Mouse (Mus musculus) adrenal gland, postnatal 10 days (tissue): ENCODE results near the gene Fam71b. TPM values are rescaled to one million over a fixed set of nuclear protein-coding genes. Genes with fewer than 3 reads are reported as not detected.
A peak's percentile ranks its signal among the peaks of the same experiment; 100 is the strongest.
"Not testable (repeated sequence)": the region's sequence is repeated elsewhere in the genome, so short reads cannot be mapped to it uniquely, and the experiment has no call there.

Experiments used
- DNase-seq: peaks from one replicate; pipeline ENCODE4 v3.0.0; 2021; ENCODE audit warnings: mixed read lengths
- total RNA-seq, 2 experiments: library from RNA; stranded (reverse); gene quantifications; 2 replicates each; pipeline ENCODE4 v1.2.3; 2021

The Fam71b gene
- total RNA-seq, 2 experiments from 2014 or later = not detected

DNA sequence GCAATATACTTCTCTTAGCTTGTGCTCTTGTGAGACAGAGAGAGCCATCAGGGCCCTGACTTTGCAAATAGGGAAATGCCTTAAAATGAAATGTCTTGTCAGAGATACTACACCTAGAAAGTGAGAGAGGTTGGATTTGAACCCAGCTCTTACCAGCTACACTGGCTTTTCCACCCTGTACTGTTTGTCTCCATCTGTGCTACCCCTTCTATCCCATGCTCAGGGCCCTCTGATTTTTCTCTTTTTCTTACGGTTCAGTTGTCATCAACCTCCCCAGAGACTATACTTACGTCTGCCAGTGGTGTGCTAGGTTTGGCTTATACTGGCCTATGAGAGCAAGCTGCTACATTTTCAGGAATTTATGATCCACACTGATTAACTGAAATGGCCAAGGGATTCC lies 11.4 kb upstream of the Fam71b start:
- DNase-seq = no peak

DNA sequence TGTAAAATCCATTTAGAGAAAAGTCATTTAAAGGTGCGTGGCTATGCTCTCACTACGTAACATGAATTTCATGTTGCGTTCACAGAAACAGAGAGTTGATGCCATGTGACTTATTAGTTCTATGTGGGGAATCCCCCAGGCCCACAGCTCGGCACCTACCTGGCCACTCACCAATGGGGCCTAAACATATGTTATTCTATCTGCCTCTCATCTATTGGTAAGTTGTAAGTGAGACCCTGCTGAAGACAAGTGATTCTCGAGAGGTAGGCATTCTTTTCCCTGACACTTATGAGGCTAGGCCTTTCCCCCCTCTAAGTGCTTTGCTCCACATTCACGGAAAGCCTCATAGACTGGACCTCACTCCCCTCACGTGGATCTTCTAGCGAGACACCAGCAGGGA lies 9.8 kb upstream of the Fam71b start:
- no peak for DNase-seq

DNA sequence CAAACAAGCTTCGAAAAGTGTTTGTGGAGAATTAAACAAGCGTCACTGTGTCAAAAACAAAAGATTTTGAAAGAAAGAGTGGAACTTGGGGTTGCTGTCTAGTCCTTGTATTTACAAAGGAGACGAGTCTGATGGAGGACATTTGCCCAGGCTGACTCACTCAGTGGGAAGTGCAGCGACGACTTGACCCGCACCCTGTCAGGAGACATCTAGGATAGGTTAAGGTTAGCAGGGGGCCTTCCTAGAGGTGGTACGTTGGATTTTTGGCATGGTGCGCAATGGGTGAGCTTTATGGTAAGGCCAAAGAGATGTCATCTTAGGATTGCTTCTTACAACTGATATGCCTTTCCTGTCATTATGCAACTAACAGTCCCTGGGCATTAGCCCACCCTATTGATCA lies 9.3 kb upstream of the Fam71b start:
- no peak for DNase-seq

DNA sequence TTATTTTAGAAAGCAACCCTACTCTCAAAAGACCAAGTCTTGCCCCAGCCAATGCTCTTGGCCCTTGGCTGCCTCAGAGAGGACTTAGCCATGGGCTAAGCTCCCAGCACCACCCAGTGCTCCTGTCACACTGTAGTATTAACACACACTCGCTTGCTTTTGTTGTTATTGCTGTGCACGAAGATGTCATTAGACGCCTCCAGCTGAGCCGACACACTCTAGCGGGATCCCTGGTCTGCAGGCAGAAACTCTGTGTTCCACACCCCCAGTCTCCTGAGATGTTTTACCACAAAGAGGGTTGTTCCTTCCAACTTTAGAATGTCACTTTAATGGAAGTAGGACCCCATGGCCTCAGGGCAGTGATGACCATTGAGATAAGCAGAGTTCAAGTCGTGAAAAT lies 7.9 kb upstream of the Fam71b start:
- no peak for DNase-seq

DNA sequence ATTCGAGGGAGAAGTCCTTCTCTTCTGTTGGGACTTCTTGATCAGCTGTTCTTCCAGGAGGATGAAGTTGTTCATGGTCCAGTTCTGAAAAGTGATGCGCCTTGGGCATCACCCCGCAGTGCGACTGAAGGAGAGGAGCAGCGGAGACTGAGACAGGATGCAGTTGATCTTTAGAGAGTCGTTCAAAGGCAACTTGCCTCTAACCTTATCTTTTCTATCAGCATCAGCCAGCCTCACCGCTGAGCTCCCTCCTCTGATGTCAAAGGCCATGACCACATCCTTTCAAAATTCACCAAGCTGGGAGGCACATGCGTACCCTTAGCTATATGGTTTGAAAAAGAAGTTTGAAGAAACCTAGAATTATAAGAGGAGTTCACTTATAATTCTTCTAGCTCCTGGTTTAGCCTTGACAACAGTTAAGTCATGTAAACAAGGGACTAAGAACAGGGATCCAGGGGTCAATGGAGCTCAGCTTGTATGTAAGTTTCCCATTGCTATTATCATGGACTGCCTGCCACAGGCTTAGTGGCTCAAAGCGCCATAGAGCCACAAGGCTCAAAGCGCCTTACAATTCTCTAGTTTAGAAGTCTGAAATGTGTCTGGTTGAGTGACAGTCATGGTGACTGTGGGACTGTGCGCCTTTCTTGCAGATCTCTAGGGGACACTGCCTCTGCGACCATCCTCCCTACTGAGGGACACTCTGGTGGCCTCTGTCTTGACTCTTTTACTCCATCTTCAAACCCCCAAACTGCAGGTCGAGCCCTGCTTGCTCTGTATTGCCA lies 6.8 kb upstream of the Fam71b start, which contains the start of gene Itk:
TSS of gene Itk (minus strand) at position 180 of the 782 bp plus-strand sequence.
- no peak for DNase-seq

DNA sequence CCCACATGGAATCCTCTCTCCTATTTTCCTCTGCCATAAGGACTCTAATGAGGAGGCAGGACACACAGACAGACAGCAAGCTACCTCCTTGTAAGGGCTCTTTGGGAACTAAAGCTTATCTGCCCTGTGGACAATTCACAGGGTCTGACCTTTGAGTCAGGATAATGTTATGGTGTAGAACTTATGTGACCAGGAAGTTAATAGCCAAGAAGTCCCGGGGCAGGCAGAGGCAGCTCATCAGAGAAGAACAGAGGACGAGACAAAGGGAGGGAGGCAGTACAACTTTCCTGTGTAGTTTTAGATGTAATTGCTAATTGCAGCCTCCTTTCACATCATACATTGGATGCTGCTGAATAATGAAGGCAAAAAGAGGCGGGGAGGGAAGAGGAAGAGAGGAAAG lies 5.7 kb upstream of the Fam71b start:
- DNase-seq = no peak

DNA sequence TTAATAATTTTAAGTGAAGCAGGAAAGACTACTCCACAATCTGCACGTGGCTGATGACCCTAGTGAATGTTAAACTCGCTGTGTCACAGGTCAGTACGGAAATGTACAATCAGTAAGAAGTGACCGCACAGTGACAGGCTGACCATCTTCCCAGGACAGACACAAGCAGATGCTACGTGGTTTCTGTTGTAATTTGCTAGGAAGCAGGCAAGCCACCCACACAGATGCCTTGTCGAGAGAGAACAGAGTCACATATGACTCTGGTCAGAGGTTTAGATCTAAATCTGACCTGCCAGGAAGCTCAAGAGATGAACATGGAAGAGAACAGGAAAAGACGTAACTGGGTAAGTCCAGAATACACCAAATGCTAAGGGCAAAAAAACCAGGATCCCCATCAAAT lies 3.5 kb upstream of the Fam71b start:
- DNase-seq = no peak

DNA sequence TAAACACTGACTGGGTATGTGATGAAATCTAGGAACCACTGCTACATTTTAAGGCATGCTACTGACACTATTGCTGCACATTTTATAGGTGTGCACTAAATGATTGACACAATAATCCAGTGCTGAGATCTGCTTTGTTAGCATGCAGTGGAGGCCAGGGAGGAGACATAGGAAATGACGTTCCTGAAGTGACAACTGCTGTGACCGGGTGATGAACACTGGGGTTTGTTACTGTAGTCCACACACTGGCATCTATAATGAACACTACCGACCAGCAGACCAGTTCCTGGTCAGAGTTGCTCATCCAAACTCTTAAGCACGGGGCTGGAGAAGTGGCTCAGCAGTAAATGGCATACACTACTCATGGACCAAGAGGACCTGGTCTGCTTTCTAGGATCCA lies 2.9 kb upstream of the Fam71b start:
- no peak for DNase-seq

DNA sequence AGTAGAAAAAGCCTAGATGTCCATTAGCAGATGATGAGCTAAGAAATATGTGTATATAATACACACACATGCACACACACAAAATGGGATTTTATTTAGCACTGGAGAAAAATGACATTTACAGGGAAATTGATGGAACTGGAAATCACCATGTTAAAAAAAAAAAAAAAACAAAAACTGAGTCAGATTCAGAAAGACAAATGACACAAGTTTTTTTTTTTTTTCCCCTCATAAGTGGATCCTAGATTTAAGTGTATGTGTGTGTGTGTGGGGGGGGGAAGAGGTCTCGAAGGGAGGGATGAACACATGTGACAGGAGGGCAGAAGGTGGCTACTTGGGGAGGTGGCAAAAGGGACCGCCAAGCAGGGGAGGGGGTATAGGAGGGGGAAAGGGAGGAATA lies 1.3 kb upstream of the Fam71b start:
- no peak for DNase-seq

DNA sequence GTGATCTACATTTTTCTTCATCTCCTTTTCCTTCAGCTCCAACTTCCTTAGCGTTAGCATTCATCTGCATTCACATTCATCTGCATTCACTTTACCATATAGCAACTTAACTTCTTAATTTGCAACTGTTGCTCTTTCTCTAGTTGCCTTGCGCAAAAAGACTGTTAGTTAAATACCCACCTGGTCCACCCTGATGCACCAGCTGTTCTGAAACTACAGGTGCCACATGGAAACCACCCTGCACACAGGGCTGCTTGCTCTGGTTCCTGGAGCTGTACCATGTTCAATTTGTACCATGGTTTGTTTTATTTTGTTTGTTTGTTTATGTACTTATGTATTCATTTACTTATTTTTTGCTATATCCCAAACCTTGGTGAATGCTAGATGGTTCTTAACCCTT lies 661 bp upstream of the Fam71b start:
- no peak for DNase-seq

DNA sequence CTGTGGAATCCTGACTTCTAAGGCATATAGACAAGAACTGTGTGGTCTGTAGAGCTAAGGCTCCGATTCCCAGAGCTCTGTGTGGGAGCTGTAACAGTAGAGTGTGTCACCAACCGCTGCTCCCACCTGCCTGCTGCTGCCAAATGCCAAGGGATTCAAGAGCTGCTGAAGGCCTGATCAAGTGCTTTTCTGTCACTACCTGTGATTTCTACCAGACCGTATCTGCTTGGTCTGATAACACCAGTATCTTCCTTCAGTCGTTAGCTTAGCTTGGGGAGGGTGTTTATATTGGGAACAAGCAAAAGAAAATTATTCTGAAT lies 461 bp downstream of the Fam71b start:
- DNase-seq = no peak

DNA sequence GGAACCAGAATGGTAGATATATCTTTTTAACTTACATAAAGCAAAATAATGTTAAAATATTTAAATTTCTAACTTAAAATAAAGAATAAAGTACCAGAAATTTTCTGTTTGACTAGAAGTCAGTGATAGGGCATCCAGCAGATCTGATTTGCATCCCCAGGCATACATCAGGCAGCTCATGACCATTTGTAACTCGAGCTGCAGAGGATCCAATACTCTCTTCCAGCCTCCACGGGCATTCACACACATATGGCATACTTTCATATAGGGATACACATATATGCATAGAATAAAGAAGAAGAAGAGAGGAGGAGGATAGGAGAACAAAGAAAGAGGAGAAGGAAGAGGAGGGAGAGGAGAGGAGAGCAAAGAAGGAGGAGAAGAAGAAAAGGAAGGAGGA lies 1.5 kb downstream of the Fam71b start:
- no peak for DNase-seq

DNA sequence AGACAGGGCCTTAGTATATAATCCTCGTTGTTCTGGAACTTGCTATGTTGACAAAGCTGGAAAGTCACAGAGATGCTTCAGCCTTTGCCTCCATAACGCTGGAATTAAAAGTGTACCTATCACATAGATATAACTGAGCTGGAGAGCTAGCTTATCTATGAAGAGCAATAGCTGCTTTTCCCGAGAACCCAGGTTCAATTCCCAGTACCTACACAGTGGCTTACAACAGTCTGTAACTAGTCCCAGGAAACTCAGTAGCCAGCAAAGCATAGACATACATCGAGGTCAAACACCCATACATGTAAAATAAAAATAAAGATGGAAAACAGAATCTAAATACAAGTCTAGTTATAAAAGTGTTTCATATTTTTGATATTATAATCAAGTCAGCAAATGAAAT lies 2.1 kb downstream of the Fam71b start:
- DNase-seq = no peak

DNA sequence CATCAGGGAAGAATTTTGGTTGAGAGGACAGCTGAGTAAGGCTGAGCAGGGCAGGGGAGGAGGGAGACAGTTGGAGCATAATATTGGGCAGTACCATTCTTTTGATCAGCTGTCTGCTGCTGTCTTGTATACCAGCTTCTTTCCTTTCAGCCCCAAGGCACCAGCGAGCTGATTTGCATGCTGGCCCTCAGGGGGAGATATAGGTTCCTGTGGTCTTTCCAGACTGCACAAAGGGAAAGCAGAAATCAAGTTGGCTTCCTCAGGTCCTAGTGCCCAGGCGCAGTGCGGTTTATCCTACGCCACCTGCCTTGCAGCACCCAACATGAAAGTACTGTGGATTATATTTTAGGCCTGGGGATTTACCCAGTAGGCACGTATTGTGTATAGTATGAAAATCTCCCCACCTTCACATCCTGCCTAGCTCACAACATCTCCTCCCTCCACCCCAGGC lies 2.6 kb downstream of the Fam71b start:
- DNase-seq = no peak

DNA sequence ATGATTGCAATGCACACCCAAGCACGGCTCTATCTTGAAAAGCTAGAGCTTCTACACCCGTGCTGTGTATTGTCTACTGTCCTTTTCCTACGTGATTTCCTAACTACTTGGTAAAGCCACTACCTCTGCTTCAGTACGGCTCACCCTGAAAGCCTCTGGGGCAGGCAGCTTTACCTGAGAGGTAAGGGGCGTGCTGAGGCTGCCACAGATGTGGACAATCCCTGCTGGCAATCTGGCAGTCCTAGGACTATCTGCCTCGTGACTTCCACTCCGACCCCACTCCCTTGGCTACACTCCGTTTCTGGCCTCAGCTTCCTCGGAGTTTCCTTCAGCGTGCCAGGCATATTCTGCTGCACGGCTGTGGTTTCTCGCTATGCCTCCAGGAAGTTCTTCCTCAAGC lies 5.2 kb downstream of the Fam71b start:
- DNase-seq = no peak

DNA sequence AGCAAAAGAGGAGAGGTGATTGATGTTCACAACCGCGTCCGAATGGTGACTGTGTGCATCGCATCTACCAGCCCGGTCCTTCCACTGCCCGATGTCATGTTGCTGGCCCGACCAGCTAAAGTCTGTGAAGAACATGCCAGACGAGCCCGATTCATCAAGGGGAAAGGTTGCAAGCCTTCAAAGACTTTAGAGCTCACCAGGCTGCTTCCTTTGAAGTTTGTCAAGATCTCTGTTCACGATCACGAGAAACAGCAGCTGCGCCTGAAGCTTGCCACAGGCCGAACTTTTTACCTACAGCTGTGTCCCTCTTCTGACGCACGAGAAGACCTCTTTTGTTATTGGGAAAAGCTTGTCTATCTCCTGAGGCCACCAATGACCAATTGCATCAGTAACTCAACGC lies 8.6 kb downstream of the Fam71b start:
- no peak for DNase-seq

DNA sequence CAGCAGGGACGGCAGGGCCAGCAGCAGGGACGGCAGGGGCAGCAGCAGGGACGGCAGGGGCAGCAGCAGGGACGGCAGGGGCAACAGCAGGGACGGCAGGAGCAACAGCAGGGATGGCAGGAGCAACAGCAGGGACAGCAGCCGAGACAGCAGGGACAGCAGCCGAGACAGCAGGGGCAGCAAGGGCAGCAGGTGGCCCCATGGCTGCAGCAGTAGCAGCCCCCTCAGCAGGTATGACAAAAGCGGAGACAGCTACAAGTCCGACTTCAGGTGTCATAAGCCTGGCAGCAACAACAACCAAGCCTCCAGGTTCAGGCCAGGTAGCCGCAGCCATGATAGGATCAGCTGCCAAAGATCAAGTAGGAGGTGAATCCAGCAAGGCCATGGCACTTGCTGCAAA lies 10.4 kb downstream of the Fam71b start:
- no peak for DNase-seq

DNA sequence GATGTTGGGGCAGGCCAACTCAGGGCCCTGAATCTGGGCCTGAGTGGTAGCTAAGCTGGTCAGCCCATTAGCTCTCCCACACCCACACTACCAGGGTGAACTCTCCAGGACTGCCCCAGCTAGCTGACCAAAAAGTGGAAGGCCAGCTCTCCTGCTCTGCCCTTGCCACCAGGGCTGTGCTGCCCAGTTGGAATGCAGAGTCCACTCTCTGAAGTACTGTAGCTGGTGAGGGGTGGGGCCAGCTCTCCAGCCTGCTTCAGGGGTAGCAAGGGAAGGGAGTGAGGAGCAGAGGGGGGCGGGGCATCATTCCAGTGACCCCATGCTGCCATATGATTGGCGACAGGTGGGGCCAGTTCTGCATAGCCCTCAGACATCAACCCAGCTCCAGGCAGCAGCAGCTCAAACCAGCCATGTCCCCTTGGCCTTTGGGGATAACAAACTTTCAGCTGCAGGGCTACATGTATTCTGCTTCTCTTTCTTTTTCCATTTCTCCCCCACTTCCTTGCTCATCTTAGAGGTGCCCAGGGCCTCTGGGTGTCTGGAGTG lies 13.7 kb downstream of the Fam71b start:
- DNase-seq = no peak

DNA sequence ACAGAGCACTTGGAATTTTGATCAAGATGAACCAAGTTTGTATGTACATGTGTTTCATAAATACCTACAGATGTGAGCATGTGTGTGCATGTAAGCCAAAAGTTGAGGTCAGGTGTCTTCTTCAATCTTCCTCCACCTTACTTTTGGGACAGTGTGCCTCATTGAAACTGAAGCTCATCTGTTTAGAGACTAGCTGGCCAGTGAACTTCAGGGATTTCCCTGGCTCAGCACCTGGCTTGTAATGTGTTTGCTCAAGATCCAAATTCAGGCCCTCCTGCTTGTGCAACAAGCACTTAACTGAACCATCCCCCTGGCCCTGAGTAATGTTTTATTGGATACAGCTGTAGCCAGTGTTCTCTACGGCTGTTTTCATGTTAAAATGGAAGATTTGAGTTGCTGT lies 22.1 kb downstream of the Fam71b start:
- no peak for DNase-seq

DNA sequence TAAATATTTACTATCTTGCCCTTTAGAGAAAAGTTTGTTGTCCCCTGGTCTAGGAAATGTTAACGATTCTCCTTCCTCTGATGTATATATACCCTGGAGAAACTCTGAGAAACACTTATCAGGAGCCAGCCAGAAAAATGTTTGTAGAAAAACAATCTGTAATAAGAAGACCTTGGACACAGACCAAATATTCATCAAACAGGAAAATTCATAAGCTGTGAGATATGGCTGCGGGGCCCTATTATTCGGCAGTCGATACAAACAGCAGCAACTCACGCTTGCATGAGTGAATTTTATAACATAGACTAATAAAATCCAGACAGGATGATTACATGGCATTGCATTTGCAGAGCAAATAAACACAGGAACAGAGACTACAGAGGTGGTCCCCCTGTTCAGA lies 22.5 kb downstream of the Fam71b start:
- DNase-seq = no peak

DNA sequence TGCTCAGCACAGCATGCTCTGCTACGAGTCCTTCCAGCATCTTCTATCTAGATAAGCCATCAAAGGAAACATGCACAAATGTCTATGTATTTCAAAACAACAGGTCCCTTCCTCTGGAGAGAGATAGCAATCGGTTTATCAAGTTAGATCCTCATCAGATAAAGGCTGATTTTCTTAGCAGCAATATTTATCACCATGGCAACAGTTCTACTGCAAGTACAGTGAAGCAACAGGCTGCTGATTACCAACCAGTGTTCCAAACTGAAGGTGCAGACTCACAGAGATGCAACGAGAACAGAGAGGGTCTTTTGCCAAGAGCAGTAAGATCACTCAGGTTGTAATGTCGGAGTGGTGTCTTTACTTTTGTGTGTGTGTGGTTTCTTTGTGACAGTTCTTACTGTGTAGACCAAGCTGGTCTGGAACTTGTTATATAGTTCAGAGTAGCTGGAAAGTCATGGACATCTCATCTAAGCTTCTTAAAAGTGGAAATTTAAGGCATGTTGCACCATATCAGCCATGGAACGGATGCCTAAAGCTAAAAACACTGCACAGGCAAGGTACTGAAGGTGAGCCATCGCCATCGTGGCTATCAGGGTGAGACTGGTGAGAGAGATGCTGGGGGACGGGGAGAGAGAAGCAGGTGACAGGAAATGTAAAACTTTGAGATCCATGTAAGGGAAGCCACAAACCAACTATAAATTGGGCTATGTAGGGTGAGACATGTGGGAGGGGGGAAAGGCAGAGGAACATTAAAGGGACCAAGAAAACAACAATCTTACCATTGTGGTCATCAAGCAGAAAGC lies 24.9 kb downstream of the Fam71b start:
- DNase-seq = no peak

DNA sequence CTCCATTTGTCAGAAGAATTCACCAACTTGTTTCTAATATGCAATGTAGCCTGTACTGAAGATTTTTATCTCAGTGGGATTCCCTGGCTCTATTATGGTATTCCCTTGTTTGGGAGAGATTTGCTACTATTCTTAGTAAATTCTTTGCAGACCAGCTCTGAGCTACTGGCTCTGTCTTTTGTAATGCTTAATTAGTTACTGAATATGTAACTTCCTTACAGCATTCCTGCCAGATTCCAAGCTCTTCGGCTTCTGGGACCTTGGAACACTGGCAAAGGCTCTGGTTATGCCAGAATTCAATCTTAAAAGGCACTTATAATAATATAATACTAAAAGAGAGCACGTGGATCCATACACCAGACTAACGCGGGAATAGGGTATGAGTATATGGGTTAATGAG lies 31.8 kb downstream of the Fam71b start:
- DNase-seq = not testable (repeated sequence)

DNA sequence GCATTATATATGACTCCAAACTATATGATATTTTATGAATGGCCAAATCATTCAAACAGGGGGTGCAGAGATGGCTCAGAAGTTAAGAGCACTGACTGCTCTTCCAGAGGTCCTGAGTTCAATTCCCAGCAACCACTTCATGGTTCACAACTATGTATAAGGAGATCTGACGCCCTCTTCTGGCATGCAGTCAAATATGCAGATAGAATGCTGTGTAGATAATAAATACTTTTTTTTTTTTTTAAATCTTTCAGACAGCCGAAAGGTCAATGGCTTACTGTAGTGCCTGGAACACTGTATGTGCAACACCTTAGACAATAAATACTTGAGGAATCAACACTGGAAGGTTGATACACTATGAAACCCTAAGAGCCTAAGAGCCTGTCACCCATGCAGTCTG lies 33.8 kb downstream of the Fam71b start:
- no peak for DNase-seq

DNA sequence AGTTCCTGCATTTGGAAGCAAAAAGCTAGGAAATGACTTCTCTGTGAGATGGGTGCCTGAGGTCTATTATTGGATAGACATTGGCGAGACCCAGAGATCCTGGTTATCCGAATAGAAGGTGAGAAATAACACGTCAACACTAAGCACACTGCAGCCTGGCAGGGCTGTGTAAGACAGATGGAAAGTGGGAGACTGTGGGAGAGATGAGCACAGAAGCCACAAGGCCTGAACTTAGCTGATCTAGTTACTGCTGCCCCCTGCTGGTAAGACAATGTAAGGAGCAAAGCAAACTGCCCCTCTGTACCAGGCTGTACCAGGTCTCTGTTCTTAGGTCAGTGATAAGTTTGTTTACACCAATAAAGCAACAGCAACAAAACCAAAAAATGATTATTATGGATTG lies 34.8 kb downstream of the Fam71b start:
- peak; percentile 86 for DNase-seq
